Mouse (Mus musculus): ENCODE data around the gene Ifi206. TPM values are rescaled to one million over a fixed set of nuclear protein-coding genes. Genes with fewer than 3 reads are reported as not detected.

The Ifi206 gene
- total RNA-seq, 2 experiments from 2014 or later = not detected

- no peak for DNase-seq (ENCODE audit: low spot score in 2 of 2)
Measured at GRCm38 (mm10) chr1:173418936-173419621, 71.8 kb downstream of the Ifi206 start.

GRCm38 (mm10) chr1:173418516-173418915 is 72.3 kb downstream of the Ifi206 start:
- no peak for DNase-seq (ENCODE audit: low spot score in 2 of 2)

Small RNA genes within 50 kb of the gene (microRNA-seq; reads per million reads assigned to microRNA genes)
- 0 reads per million in 2 experiments for gene Gm44481

Other genes with a start within 250 kb of the Ifi206 start
- gene Olfr418, start 225.0 kb downstream of the Ifi206 start, total RNA-seq (2021) = not detected
- gene Mptx2, start 213.3 kb downstream of the Ifi206 start, total RNA-seq (2021) = not detected
- 10 to 100 TPM; 71.0 to 71.7 TPM for gene Ackr1, start 157.3 kb downstream of the Ifi206 start, total RNA-seq (2021)
- 1 to 10 TPM; 1.4 to 3.0 TPM for gene Aim2, start 140.2 kb downstream of the Ifi206 start, total RNA-seq (2021)
- 100 to 1,000 TPM; 403 to 436 TPM for gene Cadm3, start 123.3 kb downstream of the Ifi206 start, total RNA-seq (2021)
- not detected for gene Ifi214, start 44.9 kb upstream of the Ifi206 start, total RNA-seq (2021)
- gene Ifi213, start 108.2 kb upstream of the Ifi206 start, total RNA-seq (2021) = not detected
- gene Ifi209, start 139.9 kb upstream of the Ifi206 start, total RNA-seq (2021) = not detected
- not detected for gene Ifi208, start 182.6 kb upstream of the Ifi206 start, total RNA-seq (2021)

Measured in left cerebral cortex, adult 18-20 months (tissue).